Mouse (Mus musculus): ENCODE measurements around the gene Tm9sf2.

Tm9sf2 gene

DNA sequence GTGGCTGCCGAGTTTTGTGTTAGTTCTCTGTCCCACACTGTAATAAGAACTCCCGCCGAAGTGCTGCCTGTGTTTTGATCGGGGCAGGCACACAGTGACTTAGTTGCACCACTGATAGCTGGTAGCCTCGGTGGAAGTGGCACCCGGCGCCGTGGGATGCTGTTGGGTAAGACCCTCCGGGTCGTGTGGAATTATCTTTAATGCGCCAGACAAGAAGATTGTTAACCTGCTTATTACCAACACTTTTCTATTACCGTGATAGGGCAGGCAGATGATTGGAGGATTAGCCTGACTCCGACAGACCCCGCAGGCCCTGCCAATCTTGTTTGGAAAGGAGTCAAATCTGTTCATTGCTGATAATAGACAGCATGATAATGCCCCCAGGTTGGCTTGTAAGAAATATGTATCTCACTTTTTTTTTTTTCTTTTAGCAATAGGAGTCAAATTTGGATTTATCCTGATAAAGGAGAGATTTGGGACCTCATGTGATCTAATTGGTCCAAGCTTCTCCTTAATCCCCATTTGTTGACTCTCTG is 69.5 kb downstream of the Tm9sf2 start:
- no peak for DNase-seq (ENCODE audit: low read depth, low spot score)

DNA sequence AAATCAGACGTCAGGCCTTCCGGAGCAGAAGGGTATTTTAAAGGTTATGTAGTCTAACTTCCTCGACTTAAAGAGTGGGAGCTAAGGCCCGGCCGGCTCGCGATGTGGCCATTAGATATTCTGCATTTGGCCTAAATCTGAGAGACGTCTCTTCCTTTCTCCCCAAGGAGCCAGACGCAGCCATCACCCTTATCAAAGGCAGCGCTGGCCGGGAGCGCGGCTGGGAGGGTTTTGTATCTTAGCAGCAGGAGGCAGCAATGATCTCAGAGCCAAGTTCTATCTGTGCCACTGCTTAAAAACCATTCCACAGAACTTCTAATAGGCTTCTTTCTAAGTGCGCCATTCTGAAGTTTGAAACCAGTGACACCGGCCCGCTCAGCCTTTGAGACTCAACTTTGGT is 72.4 kb downstream of the Tm9sf2 start:
- no peak for DNase-seq (ENCODE audit: low read depth, low spot score)

DNA sequence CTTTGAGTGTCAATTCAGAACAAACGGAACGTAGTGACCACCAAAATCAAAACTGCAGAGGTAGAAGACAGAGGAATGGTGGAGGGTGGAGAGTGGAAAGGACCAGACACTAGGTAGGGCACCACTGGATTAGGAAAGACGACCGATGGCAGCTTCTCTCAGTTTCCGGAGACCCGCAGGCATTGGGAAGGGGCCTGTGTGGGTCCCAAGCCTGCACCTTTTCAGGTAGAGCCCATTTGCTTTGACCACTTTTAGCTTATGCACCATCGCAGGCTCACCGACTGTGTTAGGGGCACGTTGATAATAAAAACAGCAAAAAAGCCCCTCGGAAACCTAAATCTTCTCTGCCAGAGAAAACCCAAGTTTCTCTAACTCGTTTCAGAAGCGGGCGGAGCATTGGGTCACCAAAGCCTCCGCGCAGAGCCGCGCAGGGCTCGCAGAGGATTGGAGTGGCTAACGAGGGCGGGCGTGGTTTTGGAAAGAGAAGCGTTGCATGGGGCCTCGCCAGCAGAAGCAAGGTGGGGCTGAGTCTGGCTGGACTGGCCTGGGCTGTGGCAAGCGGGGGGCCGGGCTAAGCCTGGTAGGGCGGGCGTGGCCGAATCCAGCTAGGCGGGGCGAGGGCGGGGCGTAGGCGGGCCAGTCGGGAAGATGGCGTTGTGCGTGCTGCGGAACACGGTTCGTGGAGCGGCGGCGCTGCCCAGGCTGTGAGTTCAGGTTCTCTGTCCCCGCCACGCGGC is 74.4 kb downstream of the Tm9sf2 start, which contains the start of gene Clybl:
Clybl (plus strand) TSS at position 627 of the 737 bp plus-strand sequence.
- peak; percentile 86 for DNase-seq (ENCODE audit: low read depth, low spot score)

DNA sequence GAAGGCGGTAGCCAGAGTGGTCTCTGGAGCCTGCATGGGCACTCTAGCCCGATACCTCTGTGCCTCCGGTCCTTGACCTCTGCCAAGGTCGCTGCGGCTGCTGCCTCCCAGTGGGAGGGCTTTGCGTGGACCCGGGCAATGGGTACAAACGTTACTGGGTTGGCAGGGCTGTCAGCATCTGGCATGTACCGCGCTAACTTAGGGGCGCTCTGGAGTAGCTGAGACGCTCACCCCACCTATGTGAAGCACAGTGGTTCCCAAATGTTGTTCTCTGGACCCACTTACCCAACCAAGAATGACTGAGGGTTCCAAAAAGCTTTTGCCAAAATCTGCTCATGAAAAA is 74.9 kb downstream of the Tm9sf2 start:
- DNase-seq (ENCODE audit: low read depth, low spot score), result no peak

DNA sequence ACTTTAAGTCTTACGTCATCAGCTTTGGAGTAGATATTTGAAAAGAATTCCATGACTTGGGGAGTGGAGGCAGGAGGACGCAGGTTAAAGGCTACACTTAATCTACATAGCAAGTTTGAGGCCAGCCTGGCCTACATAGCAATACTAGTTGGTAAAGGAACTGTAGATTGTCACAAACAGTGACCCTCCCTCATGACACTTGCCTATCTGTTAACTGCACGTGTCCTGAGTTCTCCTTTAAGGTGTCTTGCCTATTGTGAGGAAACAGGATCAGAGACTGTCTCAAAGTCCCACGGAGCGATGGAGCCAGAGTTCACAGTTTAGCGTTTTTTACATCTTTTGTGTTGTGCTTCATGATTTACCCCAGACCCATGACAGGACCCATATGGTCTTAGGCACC is 75.4 kb downstream of the Tm9sf2 start:
- no peak for DNase-seq (ENCODE audit: low read depth, low spot score)

DNA sequence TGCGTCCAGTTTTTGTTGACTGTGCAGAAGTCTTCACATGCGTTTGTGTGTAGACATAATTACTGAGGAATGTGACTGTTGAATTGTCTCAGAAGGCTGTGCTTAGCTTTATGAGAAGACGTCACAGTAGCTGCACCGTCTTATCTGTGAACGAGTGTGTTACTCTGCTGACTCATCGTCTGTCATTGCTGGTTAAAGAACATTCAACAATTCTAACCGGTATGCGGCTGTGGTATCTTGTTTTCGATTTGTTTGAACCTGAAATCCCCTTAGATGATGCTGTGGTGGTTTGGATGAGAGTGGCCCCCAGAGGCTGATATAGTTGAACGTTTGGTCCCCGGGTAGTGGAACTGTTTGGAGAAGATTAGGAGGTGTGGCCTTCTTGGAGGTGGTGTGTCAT is 77.1 kb downstream of the Tm9sf2 start:
- DNase-seq (ENCODE audit: low read depth, low spot score), result no peak

DNA sequence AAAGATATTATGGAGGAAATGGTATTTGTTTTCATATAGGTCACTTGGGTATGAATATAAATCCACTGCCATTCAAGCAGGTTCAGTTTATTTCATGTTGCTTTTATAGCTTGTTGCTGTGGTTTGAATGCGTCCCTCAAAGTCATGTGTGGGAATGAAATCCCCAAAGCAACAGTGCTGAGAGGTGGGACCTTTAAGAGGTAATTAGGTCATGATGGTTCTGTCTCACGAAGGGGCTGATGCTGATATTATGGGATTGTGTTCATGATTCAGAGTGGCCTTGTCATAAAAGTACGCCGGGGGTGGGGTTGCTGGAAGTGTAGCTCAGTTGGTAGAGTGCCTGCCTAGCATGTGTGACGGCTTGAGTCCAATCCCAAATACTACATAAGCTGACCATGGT is 81.4 kb downstream of the Tm9sf2 start:
- DNase-seq (ENCODE audit: low read depth, low spot score), result no peak

DNA sequence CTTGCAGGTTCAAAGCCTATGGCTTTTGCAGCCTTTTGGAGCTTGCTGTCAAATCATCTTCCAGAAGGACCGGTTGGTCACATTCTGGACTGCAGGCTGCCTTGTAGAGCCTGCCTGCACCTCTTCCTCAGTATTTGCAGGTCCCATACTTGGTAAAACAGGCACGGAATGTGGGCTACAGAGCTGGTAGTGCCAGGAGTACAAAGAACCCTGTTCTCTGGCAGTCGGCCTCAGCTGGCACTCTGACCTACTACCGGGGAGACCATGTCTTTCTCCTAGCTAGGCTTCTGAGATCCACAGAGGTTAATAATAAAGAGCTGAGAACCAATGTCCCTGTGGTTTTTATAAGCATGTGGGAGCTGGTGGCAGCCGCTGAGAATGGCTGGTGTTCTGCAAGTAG is 83.1 kb downstream of the Tm9sf2 start:
- no peak for DNase-seq (ENCODE audit: low read depth, low spot score)

DNA sequence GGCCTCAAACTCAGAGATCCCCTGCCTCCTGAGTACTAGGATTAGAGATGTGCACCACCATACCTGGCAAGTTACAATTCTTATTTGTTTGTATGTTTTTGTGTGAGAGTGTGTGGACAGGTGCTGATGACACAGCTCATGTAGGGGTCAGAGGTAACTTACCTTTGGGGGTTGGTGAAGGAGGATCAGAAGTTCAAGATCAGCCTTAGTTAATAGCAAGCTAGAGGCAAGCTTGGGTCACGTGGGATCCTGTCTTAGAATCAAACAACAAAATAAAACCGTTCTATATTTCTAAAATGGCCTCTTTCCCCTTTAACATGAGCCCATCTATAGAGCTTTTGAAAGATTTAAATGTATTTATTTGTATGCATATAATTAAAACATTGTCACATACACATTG is 83.7 kb downstream of the Tm9sf2 start:
- no peak for DNase-seq (ENCODE audit: low read depth, low spot score)

DNA sequence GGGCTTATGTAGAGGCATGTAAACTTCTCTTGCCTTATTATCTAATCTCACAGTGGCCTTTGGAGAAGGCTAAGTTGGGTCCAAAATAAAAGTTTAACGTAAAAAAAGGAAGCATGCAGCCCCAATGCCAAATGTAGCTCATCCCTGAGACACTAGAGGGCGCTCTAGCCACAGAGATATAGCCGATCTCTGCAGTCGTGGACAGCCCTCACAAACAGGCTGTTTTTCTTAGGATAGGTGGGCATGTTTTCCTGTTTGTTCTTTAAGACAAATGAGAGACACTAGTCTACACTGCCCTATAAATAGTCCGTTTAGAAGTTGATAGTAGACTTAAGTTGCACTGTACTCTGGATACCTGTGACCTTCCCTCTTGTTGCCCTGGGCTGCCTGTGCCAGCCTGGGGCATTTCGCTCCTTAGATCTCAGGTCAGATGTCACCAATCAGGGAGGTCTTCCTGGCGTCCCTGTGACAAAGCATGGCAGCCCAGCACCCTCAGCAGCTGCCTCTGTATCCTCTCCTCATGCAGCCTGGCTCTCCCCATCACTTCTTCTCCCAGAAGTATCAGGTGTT is 84.2 kb downstream of the Tm9sf2 start:
- DNase-seq (ENCODE audit: low read depth, low spot score), result peak; percentile 68

DNA sequence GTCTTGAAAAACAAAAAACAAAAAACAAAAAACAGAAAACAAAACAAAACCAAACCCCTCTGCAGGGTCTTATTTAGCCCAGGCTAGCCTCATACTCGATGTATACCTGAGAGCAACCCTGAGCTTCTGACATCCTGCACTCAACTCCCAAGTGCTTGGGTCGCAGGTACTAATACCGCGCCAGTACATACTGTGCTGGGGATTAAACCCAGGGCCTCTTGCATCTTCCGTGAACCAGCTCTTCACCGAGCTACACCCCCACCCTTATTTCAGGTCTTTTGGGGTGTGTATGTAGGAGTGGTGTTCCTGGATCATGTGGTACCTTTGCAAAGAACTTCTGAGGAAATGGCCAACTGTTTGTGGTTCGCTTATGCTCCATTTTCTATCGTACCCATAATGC is 87.8 kb downstream of the Tm9sf2 start:
- no peak for DNase-seq (ENCODE audit: low read depth, low spot score)

DNA sequence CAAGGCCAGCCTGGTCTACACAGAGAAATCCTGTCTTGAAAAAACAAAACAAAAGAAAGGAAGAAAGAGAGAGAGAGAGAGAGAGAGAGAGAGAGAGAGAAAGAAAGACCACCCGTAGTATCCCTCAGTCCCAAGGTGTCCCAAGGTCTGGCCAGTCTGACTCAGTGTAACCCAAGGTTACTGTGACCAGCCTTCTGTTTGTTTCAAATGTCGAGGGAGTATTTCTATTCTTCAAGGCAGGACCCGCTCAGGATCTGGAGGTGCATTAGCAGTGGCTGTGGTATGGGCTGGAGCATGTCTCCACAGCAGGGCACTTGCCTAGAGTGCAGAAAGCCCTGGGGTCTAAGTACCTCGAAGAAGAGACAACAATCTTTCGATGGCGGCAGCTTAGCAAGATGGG is 90.0 kb downstream of the Tm9sf2 start:
- no peak for DNase-seq (ENCODE audit: low read depth, low spot score)

DNA sequence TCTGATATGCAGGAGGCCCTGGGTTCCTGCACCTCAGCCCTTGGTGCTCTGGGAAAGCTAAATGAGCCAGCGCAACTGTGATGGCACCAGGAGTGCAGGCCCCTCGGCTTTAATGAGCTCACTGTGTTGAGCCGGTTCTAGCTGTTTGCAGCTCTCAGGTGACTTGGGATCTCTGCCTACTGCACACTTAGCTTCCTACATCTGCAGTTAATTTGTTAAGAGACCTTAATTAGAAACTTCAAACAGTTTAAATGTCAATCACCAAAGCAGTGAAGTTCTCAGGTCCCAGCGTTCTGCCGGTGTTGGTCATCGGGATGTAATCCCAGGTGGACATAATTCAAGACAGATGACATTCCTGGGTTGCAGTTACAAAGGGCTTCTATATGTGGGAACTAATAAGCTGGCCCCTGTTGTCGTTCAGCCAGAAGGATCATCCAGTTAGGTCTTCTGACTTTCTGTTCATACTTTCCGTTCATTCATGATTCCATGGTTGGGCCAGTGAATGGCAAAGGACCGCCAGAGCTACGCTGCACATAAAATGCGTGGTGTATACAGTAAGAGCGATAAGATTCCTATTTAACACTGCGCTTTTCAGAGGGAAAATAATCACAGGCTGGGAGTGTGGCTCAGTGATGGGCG is 93.5 kb downstream of the Tm9sf2 start:
- no peak for DNase-seq (ENCODE audit: low read depth, low spot score)

DNA sequence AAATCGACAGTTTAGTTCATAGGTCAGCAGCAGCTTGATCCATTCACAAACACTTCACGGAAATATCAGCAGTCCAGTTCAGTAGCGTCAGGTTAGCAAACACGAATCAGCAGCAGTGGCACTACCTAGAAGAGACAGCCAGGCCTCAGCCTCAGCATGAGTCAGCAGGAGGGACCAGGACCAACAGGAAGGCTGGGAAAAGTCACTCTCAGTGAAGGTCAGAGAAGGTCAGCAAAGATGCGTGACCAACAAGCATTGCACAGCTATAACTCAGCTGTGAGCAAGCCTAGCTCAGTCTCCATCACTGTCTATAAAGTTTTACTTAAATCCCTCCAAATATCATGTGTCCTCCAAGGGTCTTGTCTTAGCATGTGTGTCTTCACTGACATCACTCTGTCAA is 102.3 kb downstream of the Tm9sf2 start:
- no peak for DNase-seq (ENCODE audit: low read depth, low spot score)

All from CD4-positive helper T cell, adult 2 months (primary cell).